Mouse (Mus musculus): ENCODE measurements at regions not wholly inside any gene's neighbourhood (a gene's known extent, or its start where the extent isn't known, plus 50 kb on each side); places are given as distances from the start of the nearest gene placed in this dataset.

- DNase-seq (ENCODE audit: low read depth) = peak; percentile 82
These were observed 56.1 kb upstream of the Cav2 start for GRCm38 (mm10) chr6:17224852-17225251.

- no peak for DNase-seq (ENCODE audit: low read depth)
These were observed 54.5 kb upstream of the Cav2 start for GRCm38 (mm10) chr6:17226483-17226882.

Measured in 416B (cell line).